Mouse (Mus musculus) neutrophil, adult 59 days (primary cell): ENCODE data around the gene Msmo1. TPM values are rescaled to one million over a fixed set of nuclear protein-coding genes. Genes with fewer than 3 reads are reported as not detected.

Source experiments
- total RNA-seq, 2 experiments: library from RNA; stranded (reverse); gene quantifications; 1 replicate in 1 of 2; 2 replicates in 1 of 2; pipeline ENCODE4 v1.2.4; 2023

Gene Msmo1
- total RNA-seq: 10 to 100 TPM; 29.2 to 31.7 TPM

GRCm38 (mm10) chr8:64733271-64733943, at the start of gene Msmo1:
TSS of gene Msmo1 (minus strand) at chr8:64733792.

DNA sequence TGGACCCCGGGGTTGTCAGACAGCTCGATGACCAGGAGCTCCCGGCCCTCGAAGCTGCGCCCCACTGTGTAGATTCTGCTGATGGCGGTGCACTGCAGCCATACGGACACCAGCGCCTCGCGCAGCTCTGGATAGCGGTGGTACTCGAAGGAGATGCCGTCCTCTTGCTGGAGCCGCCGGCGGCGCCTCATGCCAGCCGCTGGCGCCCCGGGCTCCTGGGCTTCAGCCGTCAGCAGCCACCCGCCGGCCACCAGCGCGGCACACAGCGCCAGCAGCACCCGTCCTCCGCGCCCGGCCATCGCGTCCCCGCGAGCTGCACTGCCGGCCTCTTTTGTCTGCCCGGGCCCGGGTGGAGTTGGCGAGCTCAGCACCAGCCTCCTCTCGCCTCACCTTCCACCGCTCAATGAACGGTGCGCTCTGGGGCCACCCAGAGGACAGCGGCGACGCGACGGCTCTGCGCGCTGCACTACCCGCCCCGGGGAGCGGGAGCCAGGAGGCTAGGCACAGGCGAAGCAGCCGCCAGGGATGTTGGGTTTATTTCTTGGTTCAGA, 40.9 kb downstream of the Msmo1 start, which contains the start of gene Cpe:
Gene Cpe, minus strand, starts transcription at position 404 of the 551 bp plus-strand sequence.

Other genes starting within 250 kb of the Msmo1 start
- 1 to 10 TPM; 1.4 to 2.3 TPM for gene Cpe, start 40.7 kb downstream of the Msmo1 start, total RNA-seq
- gene Klhl2, start 116.2 kb upstream of the Msmo1 start, total RNA-seq: 10 to 100 TPM; 39.8 to 45.3 TPM
- 10 to 100 TPM; 28.9 to 33.4 TPM for gene Tmem192, start 213.4 kb upstream of the Msmo1 start, total RNA-seq